Mouse (Mus musculus) ovary, postnatal 10 days (tissue): ENCODE results near the gene Sox6.
"Not testable (repeated sequence)": the region's sequence is repeated elsewhere in the genome, so short reads cannot be mapped to it uniquely, and the experiment has no call there.

Experiments
- DNase-seq: peaks from one replicate; pipeline ENCODE4 v3.0.0; 2022; ENCODE audit warnings: low spot score

The Sox6 gene

GRCm38 (mm10) chr7:115645971-115646447, 392.6 kb downstream of the Sox6 start:
- no peak for DNase-seq

- no peak for DNase-seq
These were observed 393.2 kb downstream of the Sox6 start for GRCm38 (mm10) chr7:115645272-115645970.

- DNase-seq: no peak
These were observed 407.9 kb downstream of the Sox6 start for GRCm38 (mm10) chr7:115630691-115631090.

- no peak for DNase-seq
These were observed 408.3 kb downstream of the Sox6 start for GRCm38 (mm10) chr7:115630287-115630686.

- DNase-seq: no peak
These were observed 409.8 kb downstream of the Sox6 start for GRCm38 (mm10) chr7:115628766-115629165.

GRCm38 (mm10) chr7:115625956-115626355, 412.6 kb downstream of the Sox6 start:
- DNase-seq: no peak

GRCm38 (mm10) chr7:115624907-115625552, 413.6 kb downstream of the Sox6 start:
- DNase-seq: no peak

- no peak for DNase-seq
These were observed 414.1 kb downstream of the Sox6 start for GRCm38 (mm10) chr7:115624451-115624850.

- no peak for DNase-seq
These were observed 422.8 kb downstream of the Sox6 start for GRCm38 (mm10) chr7:115615697-115616237.

- DNase-seq: no peak
These were observed 431.1 kb downstream of the Sox6 start for GRCm38 (mm10) chr7:115607485-115607884.

- not testable (repeated sequence) for DNase-seq
These were observed 432.5 kb downstream of the Sox6 start for GRCm38 (mm10) chr7:115606125-115606524.

GRCm38 (mm10) chr7:115604883-115605282, 433.7 kb downstream of the Sox6 start:
- DNase-seq: no peak

GRCm38 (mm10) chr7:115597376-115597775, 441.2 kb downstream of the Sox6 start:
- no peak for DNase-seq

GRCm38 (mm10) chr7:115580461-115580860, 458.1 kb downstream of the Sox6 start:
- DNase-seq: no peak

- no peak for DNase-seq
These were observed 458.8 kb downstream of the Sox6 start for GRCm38 (mm10) chr7:115579826-115580225.

GRCm38 (mm10) chr7:115576387-115576786, 462.2 kb downstream of the Sox6 start:
- no peak for DNase-seq

- DNase-seq: no peak
These were observed 463.8 kb downstream of the Sox6 start for GRCm38 (mm10) chr7:115574834-115575233.

- peak; percentile 6 for DNase-seq
These were observed 469.8 kb downstream of the Sox6 start for GRCm38 (mm10) chr7:115568821-115569240.

- no peak for DNase-seq
These were observed 470.3 kb downstream of the Sox6 start for GRCm38 (mm10) chr7:115568301-115568700.

GRCm38 (mm10) chr7:115566818-115567217, 471.8 kb downstream of the Sox6 start:
- DNase-seq: no peak

GRCm38 (mm10) chr7:115565060-115565426, 473.6 kb downstream of the Sox6 start:
- DNase-seq: no peak

GRCm38 (mm10) chr7:115564359-115565059, 474.1 kb downstream of the Sox6 start:
- no peak for DNase-seq

- no peak for DNase-seq
These were observed 481.9 kb downstream of the Sox6 start for GRCm38 (mm10) chr7:115556677-115557076.
